10 mouse cellular contexts compared by ENCODE assay signal in genomic region chr3:9174517-9174832, GRCm38 (mm10).
A peak's percentile ranks its signal among the peaks of the same experiment; 100 is the strongest.
DNase-seq lines count a peak whose midpoint lies in the region; ATAC-seq and TF ChIP-seq lines count a peak whose summit lies in the region.
"Had no signal": no experiment of that assay in that cellular context is flagged by ENCODE, and none has a peak within 500 bp of the region (broad histone marks: within the 10 kb centered on the region; RNA-seq: fewer than 3 reads in every experiment).

No protein-coding gene starts in this region.

- H3K4me2 ChIP-seq in embryonic facial prominence, embryonic 12.5 days (replicated peaks) = no peak overlapping the region
- H3K4me2 ChIP-seq in lung, embryonic 14.5 days = peak overlapping the region; percentile 36; the same call in 1 of the 2 replicates
- peak overlapping the region; percentile 22; the same call in 1 of the 2 replicates for H3K4me2 ChIP-seq in forebrain, embryonic 16.5 days (ENCODE audit: low read length)
- 0 out of 2 replicates have a peak overlapping the region, but pooled peaks have one; percentile 9 for H3K4me2 ChIP-seq in midbrain, embryonic 16.5 days (ENCODE audit: low read length)
- H3K4me2 ChIP-seq: liver, embryonic 15.5 days; neural tube, embryonic 13.5 days had no signal

- no peak overlapping the region for H3K9ac ChIP-seq in embryonic facial prominence, embryonic 12.5 days
- H3K9ac ChIP-seq in lung, embryonic 14.5 days = no peak overlapping the region
- H3K9ac ChIP-seq in forebrain, embryonic 16.5 days (replicated peaks; ENCODE audit: low read depth, low read length) = no peak overlapping the region
- H3K9ac ChIP-seq in midbrain, embryonic 16.5 days (ENCODE audit: low read depth, low read length) = no peak overlapping the region
- H3K9ac ChIP-seq: liver, embryonic 15.5 days; neural tube, embryonic 13.5 days had no signal

- peaks cover 10% of the 10 kb centered on the region; the same call in 1 of the 2 replicates for H3K4me1 ChIP-seq in embryonic facial prominence, embryonic 12.5 days
- peaks cover 15% of the 10 kb centered on the region for H3K4me1 ChIP-seq in embryonic facial prominence, embryonic 10.5 days
- peaks cover 7% of the 10 kb centered on the region; the same call in 1 of the 2 replicates for H3K4me1 ChIP-seq in lung, embryonic 14.5 days (ENCODE audit: insufficient read depth)
- H3K4me1 ChIP-seq in forebrain, embryonic 16.5 days (replicated peaks; ENCODE audit: control insufficient read depth, insufficient read depth, low read length) = peaks cover 15% of the 10 kb centered on the region
- H3K4me1 ChIP-seq in midbrain, embryonic 16.5 days (ENCODE audit: control insufficient read depth, insufficient read depth, low read length) = peaks cover 5% of the 10 kb centered on the region; the same call in 1 of the 2 replicates
- H3K4me1 ChIP-seq: liver, embryonic 15.5 days had no signal

- H3K9me3 ChIP-seq in embryonic facial prominence, embryonic 12.5 days = 0 out of 2 replicates have a peak, but pooled peaks cover 2% of the 10 kb centered on the region
- peaks cover 7% of the 10 kb centered on the region; the same call in 1 of the 2 replicates for H3K9me3 ChIP-seq in embryonic facial prominence, embryonic 10.5 days
- H3K9me3 ChIP-seq in lung, embryonic 14.5 days (ENCODE audit: low read depth, low read length) = no peaks in the 10 kb centered on the region
- no peaks in the 10 kb centered on the region for H3K9me3 ChIP-seq in forebrain, embryonic 16.5 days (ENCODE audit: control insufficient read depth, low read length)
- H3K9me3 ChIP-seq in midbrain, embryonic 16.5 days (replicated peaks; ENCODE audit: control insufficient read depth, low read length, poor library complexity, severe bottlenecking) = no peaks in the 10 kb centered on the region
- H3K9me3 ChIP-seq: liver, embryonic 15.5 days; neural tube, embryonic 13.5 days had no signal

- no peak overlapping the region for H3K4me3 ChIP-seq in embryonic facial prominence, embryonic 12.5 days
- no peak overlapping the region for H3K4me3 ChIP-seq in embryonic facial prominence, embryonic 10.5 days
- H3K4me3 ChIP-seq in lung, embryonic 14.5 days (ENCODE audit: low read depth, low read length) = no peak overlapping the region
- no peak overlapping the region for H3K4me3 ChIP-seq in forebrain, embryonic 16.5 days (replicated peaks; ENCODE audit: low read length)
- H3K4me3 ChIP-seq in midbrain, embryonic 16.5 days (ENCODE audit: low read depth, low read length) = no peak overlapping the region
- H3K4me3 ChIP-seq: liver, embryonic 15.5 days; neural tube, embryonic 13.5 days had no signal

- no peak for TF ChIP-seq CTCF in lung, embryonic 14.5 days (IDR thresholded peaks at IDR 0.05; ENCODE audit: low read depth)

- 0 out of 2 replicates have a peak, but pooled peaks have one; percentile 13 for ATAC-seq in embryonic facial prominence, embryonic 12.5 days (ENCODE audit: insufficient number of reproducible peaks, insufficient read depth, low FRiP score, low TSS enrichment)
- ATAC-seq in lung, embryonic 14.5 days (ENCODE audit: insufficient read depth) = no peak; the same call in 1 of the 2 replicates
- peak; percentile 54; the same call in 1 of the 2 replicates for ATAC-seq in forebrain, embryonic 16.5 days
- no peak; the same call in 1 of the 2 replicates for ATAC-seq in midbrain, embryonic 16.5 days

- WGBS in embryonic facial prominence, embryonic 12.5 days = 82% methylated on average over 2 of the region's 2 CpGs
- 81% methylated on average over 2 of the region's 2 CpGs for whole genome bisulfite sequencing in embryonic facial prominence, embryonic 10.5 days
- 51% methylated on average over 2 of the region's 2 CpGs for WGBS in lung, embryonic 14.5 days
- 24% methylated on average over 2 of the region's 2 CpGs for WGBS in forebrain, embryonic 16.5 days
- WGBS in midbrain, embryonic 16.5 days = 68% methylated on average over 2 of the region's 2 CpGs

- peak overlapping the region; percentile 26; the same call in 1 of the 2 replicates for H3K27ac ChIP-seq in embryonic facial prominence, embryonic 12.5 days
- no peak overlapping the region for H3K27ac ChIP-seq in embryonic facial prominence, embryonic 10.5 days (replicated peaks)
- H3K27ac ChIP-seq in lung, embryonic 14.5 days (ENCODE audit: low read depth) = peak overlapping the region; percentile 76
- H3K27ac ChIP-seq in forebrain, embryonic 16.5 days (ENCODE audit: low read length) = peak overlapping the region; percentile 45; the same call in 1 of the 2 replicates
- no peak overlapping the region; the same call in 1 of the 2 replicates for H3K27ac ChIP-seq in midbrain, embryonic 16.5 days (ENCODE audit: low read length)
- H3K27ac ChIP-seq: liver, embryonic 15.5 days; neural tube, embryonic 13.5 days had no signal

- H3K27me3 ChIP-seq in embryonic facial prominence, embryonic 12.5 days = no peaks in the 10 kb centered on the region
- H3K27me3 ChIP-seq in embryonic facial prominence, embryonic 10.5 days (replicated peaks; ENCODE audit: low read depth, poor library complexity, severe bottlenecking) = peaks cover 4% of the 10 kb centered on the region; the same call in 1 of the 2 replicates
- H3K27me3 ChIP-seq in lung, embryonic 14.5 days (ENCODE audit: insufficient read depth, low read length) = no peaks in the 10 kb centered on the region
- H3K27me3 ChIP-seq in forebrain, embryonic 16.5 days (replicated peaks; ENCODE audit: control insufficient read depth, insufficient read depth, low read length) = no peaks in the 10 kb centered on the region
- H3K27me3 ChIP-seq in midbrain, embryonic 16.5 days (ENCODE audit: control insufficient read depth, insufficient read depth, low read depth, low read length) = no peaks in the 10 kb centered on the region
- H3K27me3 ChIP-seq: liver, embryonic 15.5 days had no signal

- no peak for DNase-seq in embryonic facial prominence, embryonic 10.5 days (ENCODE audit: low spot score)
- DNase-seq in lung, embryonic 14.5 days = peak; percentile 48
- DNase-seq in lung, postnatal 4 days = no peak
- no peak for DNase-seq in adrenal gland, postnatal 10 days
- no peak for DNase-seq in frontal cortex, postnatal 14 days (ENCODE audit: low spot score in 2 of 2)

- no peaks in the 10 kb centered on the region for H3K36me3 ChIP-seq in embryonic facial prominence, embryonic 12.5 days
- no peaks in the 10 kb centered on the region for H3K36me3 ChIP-seq in embryonic facial prominence, embryonic 10.5 days (replicated peaks)
- H3K36me3 ChIP-seq in lung, embryonic 14.5 days (ENCODE audit: insufficient read depth) = no peaks in the 10 kb centered on the region
- H3K36me3 ChIP-seq in forebrain, embryonic 16.5 days (ENCODE audit: control insufficient read depth, insufficient read depth) = no peaks in the 10 kb centered on the region
- H3K36me3 ChIP-seq in midbrain, embryonic 16.5 days (ENCODE audit: control insufficient read depth, insufficient read depth, low read length) = no peaks in the 10 kb centered on the region
- H3K36me3 ChIP-seq: liver, embryonic 15.5 days; neural tube, embryonic 13.5 days had no signal

Comparison
In these comparisons a context has a peak if more than half of its experiments do, and no peak if none do; other contexts are left out.
1. H3K27ac ChIP-seq: peak in embryonic facial prominence, embryonic 12.5 days (single experiment), lung, embryonic 14.5 days (single experiment) and forebrain, embryonic 16.5 days (single experiment); none in embryonic facial prominence, embryonic 10.5 days (single experiment) and midbrain, embryonic 16.5 days (single experiment).
2. ATAC-seq: peak in embryonic facial prominence, embryonic 12.5 days (single experiment) and forebrain, embryonic 16.5 days (single experiment); none in lung, embryonic 14.5 days (single experiment) and midbrain, embryonic 16.5 days (single experiment).